Mouse (Mus musculus): Measurements from ENCODE around the gene Bend5. TPM values are rescaled to one million over a fixed set of nuclear protein-coding genes. Genes with fewer than 3 reads are reported as not detected.

Gene Bend5
- total and polyA plus RNA-seq, 3 experiments: not detected

- H3K9ac ChIP-seq (ENCODE audit: control insufficient read depth, low read depth, low read length, poor library complexity, severe bottlenecking): no peak overlapping the region
- H3K4me1 ChIP-seq (ENCODE audit: control insufficient read depth in 1 of 2, insufficient read depth in 2 of 2, low read length in 2 of 2): no peaks in the 10 kb centered on the region
- H3K36me3 ChIP-seq (ENCODE audit: control insufficient read depth in 1 of 2, insufficient read depth in 2 of 2, low read length in 2 of 2): no peaks in the 10 kb centered on the region
- H3K27me3 ChIP-seq (ENCODE audit: control insufficient read depth in 1 of 2, insufficient read depth in 2 of 2, low read length in 2 of 2): no peaks in the 10 kb centered on the region
- no peak overlapping the region for H3K27ac ChIP-seq (ENCODE audit: control insufficient read depth, low read depth, low read length)
- no peaks in the 10 kb centered on the region for H3K79me2 ChIP-seq (ENCODE audit: control insufficient read depth, insufficient read depth, low read length, poor library complexity)
- DNase-seq (ENCODE audit: low read depth, low spot score): no peak
- H3K4me3 ChIP-seq (ENCODE audit: control insufficient read depth in 1 of 2, insufficient read depth in 1 of 2, low read depth in 2 of 2, low read length in 2 of 2): no peak overlapping the region
- H3K9me3 ChIP-seq (replicated peaks; ENCODE audit: insufficient read depth, low read length): no peaks in the 10 kb centered on the region
- TF ChIP-seq GATA1 (IDR thresholded peaks at IDR 0.05; ENCODE audit: low read depth, low read length) (no peak), USF2 (IDR thresholded peaks at IDR 0.05; ENCODE audit: borderline replicate concordance in 1 of 2, insufficient read depth in 1 of 2, low read depth in 1 of 2, low read length in 2 of 2) (no peak), POLR2AphosphoS2 (IDR thresholded peaks at IDR 0.05; ENCODE audit: low read length) (no peak), RCOR1 (IDR thresholded peaks at IDR 0.05; ENCODE audit: low read depth, low read length) (no peak), CHD1 (IDR thresholded peaks at IDR 0.05; ENCODE audit: low read depth, low read length) (no peak), TCF12 (IDR thresholded peaks at IDR 0.05; ENCODE audit: low read depth, low read length) (no peak), CTCF (IDR thresholded peaks at IDR 0.05 in 2 of 3, conservative IDR thresholded peaks at IDR 0.05 in 1 of 3; ENCODE audit: control insufficient read depth in 1 of 3, insufficient read depth in 1 of 3, low read depth in 2 of 3, low read length in 3 of 3, poor library complexity in 1 of 3, severe bottlenecking in 1 of 3) (no peak), MAFK (IDR thresholded peaks at IDR 0.05; ENCODE audit: borderline replicate concordance, low read depth, low read length) (no peak), NRF1 (IDR thresholded peaks at IDR 0.05; ENCODE audit: insufficient read depth, low read depth, low read length, poor library complexity, severe bottlenecking) (no peak), POLR2AphosphoS5 (IDR thresholded peaks at IDR 0.05; ENCODE audit: borderline replicate concordance, low read depth, low read length) (no peak), SMC3 (IDR thresholded peaks at IDR 0.05; ENCODE audit: low read depth, low read length) (no peak), MYB (IDR thresholded peaks at IDR 0.05; ENCODE audit: low read depth, low read length) (no peak), CHD2 (IDR thresholded peaks at IDR 0.05; ENCODE audit: low read length) (no peak), ELF1 (IDR thresholded peaks at IDR 0.05; ENCODE audit: low read depth, low read length) (no peak), TBP (IDR thresholded peaks at IDR 0.05; ENCODE audit: low read depth, low read length) (no peak), MAZ (IDR thresholded peaks at IDR 0.05; ENCODE audit: low read depth, low read length) (no peak), ETS1 (IDR thresholded peaks at IDR 0.05; ENCODE audit: low read depth, low read length) (no peak), ZKSCAN1 (IDR thresholded peaks at IDR 0.05; ENCODE audit: low read depth, low read length) (no peak), MAX (IDR thresholded peaks at IDR 0.05; ENCODE audit: low read length) (no peak)
These were observed 58.2 kb downstream of the Bend5 start for GRCm38 (mm10) chr4:111473014-111473413.

GRCm38 (mm10) chr4:111475374-111475971 lies 60.7 kb downstream of the Bend5 start:
- H3K36me3 ChIP-seq (ENCODE audit: control insufficient read depth in 1 of 2, insufficient read depth in 2 of 2, low read length in 2 of 2): no peaks in the 10 kb centered on the region
- H3K27ac ChIP-seq (ENCODE audit: control insufficient read depth, low read depth, low read length): no peak overlapping the region
- no peaks in the 10 kb centered on the region for H3K79me2 ChIP-seq (ENCODE audit: control insufficient read depth, insufficient read depth, low read length, poor library complexity)
- TF ChIP-seq GABPA (IDR thresholded peaks at IDR 0.05; ENCODE audit: low read depth, low read length) (no peak), POLR2AphosphoS5 (IDR thresholded peaks at IDR 0.05; ENCODE audit: borderline replicate concordance, low read depth, low read length) (no peak), HCFC1 (IDR thresholded peaks at IDR 0.05; ENCODE audit: low read depth, low read length) (no peak), USF1 (IDR thresholded peaks at IDR 0.05; ENCODE audit: low read depth, low read length) (no peak), POLR2AphosphoS2 (IDR thresholded peaks at IDR 0.05; ENCODE audit: low read length) (no peak), GATA1 (IDR thresholded peaks at IDR 0.05; ENCODE audit: low read depth, low read length) (no peak), MAX (IDR thresholded peaks at IDR 0.05; ENCODE audit: low read length) (no peak), TBP (IDR thresholded peaks at IDR 0.05; ENCODE audit: low read depth, low read length) (no peak), MYB (IDR thresholded peaks at IDR 0.05; ENCODE audit: low read depth, low read length) (no peak), E2F4 (IDR thresholded peaks at IDR 0.05; ENCODE audit: borderline replicate concordance, low read depth, low read length) (no peak), ETS1 (IDR thresholded peaks at IDR 0.05; ENCODE audit: low read depth, low read length) (no peak), MAZ (IDR thresholded peaks at IDR 0.05; ENCODE audit: low read depth, low read length) (no peak), SIN3A (IDR thresholded peaks at IDR 0.05; ENCODE audit: low read length) (no peak)
- H3K4me1 ChIP-seq (ENCODE audit: control insufficient read depth in 1 of 2, insufficient read depth in 2 of 2, low read length in 2 of 2): no peaks in the 10 kb centered on the region
- H3K4me3 ChIP-seq (ENCODE audit: control insufficient read depth in 1 of 2, insufficient read depth in 1 of 2, low read depth in 2 of 2, low read length in 2 of 2): no peak overlapping the region
- no peaks in the 10 kb centered on the region for H3K27me3 ChIP-seq (ENCODE audit: control insufficient read depth in 1 of 2, insufficient read depth in 2 of 2, low read length in 2 of 2)
- no peak overlapping the region for H3K9ac ChIP-seq (ENCODE audit: control insufficient read depth, low read depth, low read length, poor library complexity, severe bottlenecking)
- no peak for DNase-seq (ENCODE audit: low read depth, low spot score)
- H3K9me3 ChIP-seq (replicated peaks; ENCODE audit: insufficient read depth, low read length): no peaks in the 10 kb centered on the region
